Mouse (Mus musculus): Measurements from ENCODE around the gene Tenm2. TPM values are rescaled to one million over a fixed set of nuclear protein-coding genes. Genes with fewer than 3 reads are reported as not detected.

The Tenm2 gene
- total RNA-seq, 2 experiments from 2014 or later: 0.32 to 0.59 TPM

DNA sequence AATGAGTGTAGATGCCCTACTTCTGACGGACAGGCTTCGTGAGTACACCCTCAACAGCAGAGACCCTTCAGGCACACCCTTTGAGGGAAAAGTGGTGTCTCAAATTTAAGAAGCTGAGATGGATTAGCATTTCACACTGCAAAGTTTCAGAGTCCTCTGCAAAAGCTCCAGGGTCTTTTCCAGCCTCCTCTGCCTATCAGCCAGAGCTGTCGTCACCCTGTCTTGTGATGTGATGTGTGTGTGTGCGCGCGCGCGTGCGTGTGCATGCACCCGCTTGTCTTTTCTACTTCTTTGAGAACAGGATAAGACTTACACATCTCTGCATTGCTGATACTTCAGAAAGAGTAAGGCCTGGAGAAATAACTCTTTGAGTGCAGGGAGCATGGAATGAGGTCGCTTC lies 1179.2 kb downstream of the Tenm2 start:
- DNase-seq (ENCODE audit: low spot score): no peak

GRCm38 (mm10) chr11:36054323-36054722 lies 1181.4 kb downstream of the Tenm2 start:
- no peak for DNase-seq (ENCODE audit: low spot score)

DNA sequence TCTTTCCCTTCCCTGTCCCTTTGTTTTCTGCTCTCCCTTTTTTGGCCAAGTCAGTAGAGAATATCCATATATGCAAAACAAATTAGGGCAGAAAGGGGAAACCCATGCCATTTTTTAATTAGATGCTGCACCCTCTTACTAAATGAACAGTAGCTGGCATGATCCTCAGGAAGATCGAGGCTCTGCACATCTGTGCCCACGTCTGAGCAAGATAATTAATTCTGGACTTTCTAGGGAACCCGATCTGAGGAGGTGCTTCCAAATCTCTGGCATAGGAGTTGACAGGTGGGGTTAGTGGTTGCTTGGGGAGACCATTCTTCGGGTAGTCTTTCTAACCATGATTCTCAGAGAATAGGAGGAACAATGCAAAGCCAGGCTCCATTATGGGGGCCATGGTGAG lies 1182.3 kb downstream of the Tenm2 start:
- DNase-seq (ENCODE audit: low spot score): no peak

DNA sequence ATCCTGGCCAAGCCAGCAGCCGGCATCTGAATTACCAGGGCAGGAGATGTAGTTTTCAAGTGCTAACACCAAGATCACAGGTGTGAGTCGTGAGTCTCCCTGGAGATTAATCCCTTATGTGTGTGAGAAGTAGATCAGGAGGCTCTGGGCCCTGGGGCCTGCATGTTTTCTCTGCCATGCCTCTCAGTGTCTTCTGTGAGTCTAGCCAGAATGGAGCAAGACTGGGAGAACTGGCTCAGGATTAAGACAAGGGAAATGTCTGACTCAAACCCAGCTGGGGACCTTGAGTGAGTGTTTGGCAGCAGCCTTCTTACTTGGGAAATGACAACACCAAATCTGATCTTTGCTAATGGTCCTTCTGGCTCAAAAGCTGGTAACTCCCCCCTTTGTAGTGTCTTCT lies 1183.2 kb downstream of the Tenm2 start:
- DNase-seq (ENCODE audit: low spot score): peak; percentile 30

- no peak for DNase-seq (ENCODE audit: low spot score)
These were observed 1183.7 kb downstream of the Tenm2 start for GRCm38 (mm10) chr11:36052091-36052490.

DNA sequence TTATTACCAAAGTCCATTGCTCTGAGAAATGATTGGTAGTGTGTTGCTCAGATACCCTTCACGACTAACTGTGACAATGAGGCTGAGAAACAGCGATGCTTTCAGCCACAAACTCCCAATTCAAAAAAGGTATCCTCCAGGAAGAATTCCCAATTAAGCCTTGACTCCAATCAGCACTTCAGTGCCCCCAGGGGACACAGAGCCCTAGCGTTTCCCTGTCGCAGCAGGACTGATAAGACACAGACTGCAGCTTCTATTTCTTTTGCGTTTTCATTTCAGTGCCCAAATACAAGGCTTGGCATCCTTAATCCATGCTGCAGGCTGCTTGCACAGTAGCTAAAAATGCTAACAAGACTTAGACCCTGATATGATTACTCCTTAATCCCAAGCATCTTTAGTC lies 1186.2 kb downstream of the Tenm2 start:
- DNase-seq (ENCODE audit: low spot score): no peak

GRCm38 (mm10) chr11:36045681-36046276 lies 1190.0 kb downstream of the Tenm2 start:
- DNase-seq (ENCODE audit: low spot score): peak; percentile 61

GRCm38 (mm10) chr11:36041411-36041810 lies 1194.4 kb downstream of the Tenm2 start:
- no peak for DNase-seq (ENCODE audit: low spot score)

DNA sequence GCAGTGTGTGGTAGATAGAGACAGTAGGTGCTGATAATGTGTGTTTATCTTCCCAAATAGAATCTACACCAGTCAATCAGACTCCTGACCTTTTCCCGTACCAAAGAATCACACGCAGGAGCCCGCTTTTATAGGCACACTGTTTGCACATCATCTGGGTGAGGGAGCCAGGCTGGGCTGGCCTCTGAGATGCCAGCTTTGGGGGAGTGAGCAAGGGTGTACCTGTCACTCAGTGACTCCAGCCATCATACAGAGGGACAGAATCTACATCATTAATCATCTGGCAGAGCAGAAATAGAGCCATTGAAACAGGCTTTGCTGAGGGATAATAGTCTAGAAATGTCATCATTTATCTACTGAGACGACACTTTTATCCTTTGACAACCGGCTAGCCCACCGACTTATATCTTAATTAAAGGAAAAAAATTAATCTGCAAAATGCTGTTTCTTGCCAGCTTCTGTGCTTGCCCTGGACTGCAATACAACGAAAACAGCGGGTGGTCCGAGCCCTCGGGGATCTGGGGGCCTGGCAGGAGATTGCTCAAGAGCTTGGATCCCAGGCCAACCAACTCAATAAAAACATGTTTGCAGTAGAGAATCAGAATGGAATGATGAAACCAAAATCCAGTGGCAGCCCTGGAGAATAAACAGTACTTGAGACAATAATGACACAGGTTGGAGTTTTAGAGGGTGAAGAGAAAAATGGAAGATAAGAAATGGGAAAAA lies 1195.1 kb downstream of the Tenm2 start:
- DNase-seq (ENCODE audit: low spot score): peak; percentile 43

GRCm38 (mm10) chr11:36039825-36040224 lies 1195.9 kb downstream of the Tenm2 start:
- DNase-seq (ENCODE audit: low spot score): no peak

DNA sequence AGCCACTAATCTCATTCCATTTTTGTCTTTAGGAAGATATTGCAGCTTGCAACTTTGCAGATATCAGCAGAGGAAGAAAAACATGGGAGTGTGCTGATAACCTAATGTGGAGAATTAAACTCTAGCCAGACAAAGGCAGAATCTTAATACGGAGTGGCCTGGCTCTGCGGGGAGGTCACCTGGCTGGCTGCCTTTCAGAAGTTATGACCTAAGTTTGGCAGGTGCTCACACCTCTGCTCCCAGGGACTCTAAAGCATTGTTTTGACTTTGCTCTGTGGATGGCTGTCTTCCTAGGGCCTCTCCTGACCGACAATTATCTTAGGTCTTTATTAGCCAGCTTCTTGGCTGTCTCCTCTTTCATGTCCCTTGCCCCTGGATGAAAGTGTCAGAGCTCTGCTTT lies 1197.4 kb downstream of the Tenm2 start:
- no peak for DNase-seq (ENCODE audit: low spot score)

- no peak for DNase-seq (ENCODE audit: low spot score)
These were observed 1198.5 kb downstream of the Tenm2 start for GRCm38 (mm10) chr11:36037311-36037710.

GRCm38 (mm10) chr11:36036061-36036695 lies 1199.6 kb downstream of the Tenm2 start:
- DNase-seq (ENCODE audit: low spot score): peak; percentile 88

DNA sequence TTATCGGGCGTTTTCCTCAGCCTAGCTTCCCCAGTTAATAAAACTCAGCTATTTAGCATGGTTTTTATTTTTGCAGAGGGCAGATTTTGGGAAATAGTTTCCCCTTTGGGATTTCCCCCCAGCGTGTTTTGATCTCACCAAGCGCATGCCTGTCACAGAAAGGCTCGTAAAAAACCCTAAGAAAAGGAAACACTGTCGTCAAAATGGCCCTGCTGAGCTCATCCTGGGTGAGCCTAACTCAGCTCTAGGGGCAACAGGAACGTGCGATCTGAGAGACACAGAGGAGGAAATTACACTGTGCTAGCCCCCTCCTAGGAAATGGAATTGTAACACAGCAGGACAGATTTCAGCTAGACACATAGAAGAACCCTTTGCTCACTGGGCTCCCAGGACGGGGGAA lies 1204.0 kb downstream of the Tenm2 start:
- DNase-seq (ENCODE audit: low spot score): no peak

DNA sequence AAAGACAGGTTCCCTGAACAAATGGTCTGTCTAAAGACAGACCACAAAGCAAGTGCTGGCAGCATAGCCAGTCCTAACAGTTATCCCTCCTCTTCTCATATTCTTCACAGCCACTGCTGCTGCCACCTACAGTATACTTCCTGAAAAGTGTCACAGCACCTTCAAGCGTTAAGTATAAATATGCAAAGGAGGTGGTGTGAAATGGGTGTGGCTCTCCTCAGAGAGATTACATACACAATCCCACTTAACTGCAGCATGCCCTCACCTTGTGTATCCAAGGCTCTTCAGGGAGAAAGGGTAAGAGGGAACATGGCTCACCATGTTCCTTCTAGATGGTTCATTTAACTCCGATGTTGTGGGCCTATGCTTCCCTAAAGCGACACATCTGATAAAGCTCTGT lies 1215.8 kb downstream of the Tenm2 start:
- no peak for DNase-seq (ENCODE audit: low spot score)

GRCm38 (mm10) chr11:36013179-36013578 lies 1222.6 kb downstream of the Tenm2 start:
- DNase-seq (ENCODE audit: low spot score): no peak

DNA sequence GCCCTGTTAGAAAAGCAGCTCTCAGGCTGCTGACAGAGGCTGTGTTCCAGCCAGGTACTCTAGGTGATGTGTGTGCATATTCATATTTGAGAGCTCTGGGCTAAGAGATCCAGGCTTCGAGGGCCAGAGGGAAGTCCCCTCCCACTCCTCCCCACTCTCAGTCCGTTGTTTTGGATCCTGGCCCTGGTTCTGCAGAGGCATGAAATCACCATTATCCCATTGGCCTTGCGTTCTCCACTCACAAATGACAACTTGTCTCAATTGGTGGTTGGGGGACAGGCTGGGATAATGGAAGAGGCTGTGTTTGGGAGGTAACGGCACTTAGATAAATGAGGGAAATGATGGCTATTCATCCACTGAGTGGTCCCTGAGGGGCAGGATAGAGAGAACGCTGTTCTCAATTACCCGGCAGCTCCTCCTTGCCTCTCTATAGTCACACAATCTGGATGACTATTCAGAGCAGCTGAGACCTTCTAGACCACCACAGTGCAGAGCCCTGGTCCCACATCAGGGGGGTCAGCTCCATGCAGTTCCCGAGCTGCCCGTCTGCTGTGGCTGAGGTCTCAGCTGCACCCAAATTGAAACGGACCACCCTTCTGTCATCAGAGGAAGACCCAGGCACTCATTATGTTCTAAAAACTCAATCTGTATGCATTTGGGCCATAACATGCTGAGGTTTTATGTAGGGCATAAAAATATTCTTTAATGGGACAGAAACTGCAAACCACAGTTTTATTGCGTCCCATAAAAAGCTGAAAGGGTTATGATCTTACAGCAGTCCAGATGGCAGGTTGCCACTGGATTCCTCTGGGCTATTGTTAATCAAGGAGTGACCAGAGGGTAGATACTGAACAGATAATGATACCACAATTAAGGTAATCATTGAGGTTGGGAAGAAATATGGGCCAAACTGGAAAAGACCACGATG lies 1226.2 kb downstream of the Tenm2 start:
- DNase-seq (ENCODE audit: low spot score): no peak

- DNase-seq (ENCODE audit: low spot score): no peak
These were observed 1232.9 kb downstream of the Tenm2 start for GRCm38 (mm10) chr11:36002900-36003299.

DNA sequence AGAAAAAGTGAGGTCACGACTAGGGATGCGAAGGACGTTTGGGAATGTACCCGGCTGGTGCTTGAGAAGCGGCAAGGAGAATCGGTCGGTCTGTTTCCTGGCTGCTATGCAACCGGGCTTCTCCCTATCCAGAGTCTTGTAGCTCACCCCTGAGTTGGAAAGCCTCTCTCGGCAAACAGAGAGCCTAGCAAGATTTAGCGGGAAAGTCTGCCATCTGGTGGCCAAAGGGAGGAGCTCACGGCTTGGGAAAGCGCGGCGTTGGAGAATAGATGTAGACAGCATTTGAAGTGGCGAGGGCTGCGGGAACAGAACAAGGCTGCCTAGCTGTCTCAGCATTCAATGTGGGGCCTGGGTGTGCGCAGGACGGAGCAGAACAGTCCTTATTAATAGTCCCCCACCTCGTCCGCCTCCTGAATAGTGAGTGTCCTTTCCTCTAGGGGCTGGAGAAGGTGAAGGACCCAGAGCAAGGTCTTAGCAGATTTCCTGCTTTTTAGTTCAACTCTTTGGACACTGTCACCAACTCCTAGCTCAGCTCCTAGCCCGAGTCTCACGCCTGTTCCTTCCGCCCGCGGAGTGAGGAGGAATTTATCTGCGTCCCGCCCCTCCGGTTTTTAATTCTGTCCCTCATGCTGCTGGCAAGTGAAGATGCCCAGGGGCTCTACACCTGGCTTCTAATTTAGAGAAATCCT lies 1234.3 kb downstream of the Tenm2 start:
- peak; percentile 83 for DNase-seq (ENCODE audit: low spot score)

DNA sequence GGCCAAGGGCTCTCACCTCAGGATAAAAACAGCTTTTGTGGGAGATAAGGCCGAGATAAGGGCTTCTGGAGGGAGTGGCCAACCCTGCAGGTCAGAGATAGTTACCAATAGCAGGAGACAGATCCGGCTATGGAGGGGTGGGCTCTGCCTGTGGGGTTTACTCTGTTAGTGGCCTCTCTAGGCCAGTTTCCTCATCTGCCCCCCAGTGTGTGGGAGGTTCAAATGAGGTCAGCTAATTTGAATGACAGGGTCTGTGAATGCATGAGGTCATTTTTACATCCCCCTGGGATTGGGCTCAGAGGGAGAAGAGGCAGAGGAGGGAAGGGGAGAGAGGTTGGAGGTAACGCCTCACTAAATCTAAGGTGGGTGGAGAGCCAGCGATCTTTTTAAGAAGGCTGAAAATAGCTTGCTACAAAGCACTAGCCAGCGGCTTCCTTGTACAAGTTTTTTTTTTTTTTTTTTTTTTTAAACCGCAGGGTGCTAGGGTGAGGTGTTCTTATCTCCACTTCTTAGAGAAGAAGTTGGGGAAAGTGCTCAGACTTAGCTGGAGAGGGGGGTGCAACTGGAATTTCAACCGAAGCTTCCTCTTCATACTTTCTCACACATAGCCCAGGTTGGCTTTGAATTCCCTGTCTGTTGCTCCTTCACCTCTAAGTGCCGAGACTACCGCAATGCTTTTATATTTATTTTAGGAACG lies 1235.0 kb downstream of the Tenm2 start:
- DNase-seq (ENCODE audit: low spot score): no peak

DNA sequence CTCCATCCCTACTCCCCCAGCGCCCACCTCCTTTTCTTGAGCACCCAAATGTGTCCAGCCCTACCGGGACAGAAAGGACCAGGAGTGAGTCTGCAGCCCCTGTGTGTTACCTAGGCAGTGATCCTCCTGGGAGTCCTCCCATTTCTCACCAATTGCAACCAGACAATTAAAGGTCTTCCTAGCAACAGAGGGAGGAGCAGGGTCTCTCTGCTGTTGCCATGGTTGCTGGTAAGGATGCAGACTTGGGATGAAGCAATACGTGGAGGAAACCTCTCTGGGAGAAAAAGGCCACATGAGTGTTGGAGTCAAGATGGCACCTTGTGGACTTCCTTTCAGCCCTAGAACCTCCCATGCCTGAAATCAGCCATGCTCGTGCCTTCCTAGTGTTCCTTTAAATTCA lies 1235.7 kb downstream of the Tenm2 start:
- no peak for DNase-seq (ENCODE audit: low spot score)
